Mouse (Mus musculus) spleen, embryonic (tissue): Measurements from ENCODE around the gene Slc26a1.
"Not testable (repeated sequence)": the region's sequence is repeated elsewhere in the genome, so short reads cannot be mapped to it uniquely, and the experiment has no call there.

Experiments
- CTCF ChIA-PET: fragments of 350-600 bp; sonication (Branson Sonifier 250); formaldehyde crosslinking; loops from one replicate; lab custom pipeline; 2022; lab: Charles Lee

The Slc26a1 gene

GRCm38 (mm10) chr5:108657406-108657805 lies 18.0 kb downstream of the Slc26a1 start:
- CTCF ChIA-PET: no interaction called here

- CTCF ChIA-PET: no interaction called here
These were observed 19.3 kb downstream of the Slc26a1 start for GRCm38 (mm10) chr5:108655891-108656650.

GRCm38 (mm10) chr5:108655381-108655780 lies 20.0 kb downstream of the Slc26a1 start:
- CTCF ChIA-PET: interaction anchor here (0.5 kb wide), 1 partner anchor 173 kb away, joined by 3 read pairs; no protein-coding TSS in a partner anchor

- CTCF ChIA-PET: no interaction called here
These were observed 20.9 kb downstream of the Slc26a1 start for GRCm38 (mm10) chr5:108654444-108654990.

GRCm38 (mm10) chr5:108653341-108653740 lies 22.0 kb downstream of the Slc26a1 start:
- CTCF ChIA-PET: no interaction called here

GRCm38 (mm10) chr5:108651823-108652222 lies 23.5 kb downstream of the Slc26a1 start:
- CTCF ChIA-PET: interaction anchor here (0.5 to 0.7 kb wide), 2 partner anchors 215 to 340 kb away, joined by 3 to 7 read pairs; no protein-coding TSS in a partner anchor

- CTCF ChIA-PET: interaction anchor here (0.5 to 1.1 kb wide), 3 partner anchors 9 to 340 kb away, joined by 3 to 7 read pairs (median 5); partner anchors contain the start of gene Idua
These were observed 24.1 kb downstream of the Slc26a1 start for GRCm38 (mm10) chr5:108651136-108651720.

GRCm38 (mm10) chr5:108650341-108650740 lies 25.0 kb downstream of the Slc26a1 start:
- CTCF ChIA-PET: interaction anchor here (1.1 kb wide), 1 partner anchor 10 kb away, joined by 5 read pairs; the partner anchor contains the start of gene Idua

GRCm38 (mm10) chr5:108648937-108649576 lies 26.3 kb downstream of the Slc26a1 start:
- CTCF ChIA-PET: no interaction called here

GRCm38 (mm10) chr5:108647820-108648465 lies 27.4 kb downstream of the Slc26a1 start:
- CTCF ChIA-PET: no interaction called here

GRCm38 (mm10) chr5:108647311-108647710 lies 28.1 kb downstream of the Slc26a1 start:
- CTCF ChIA-PET: no interaction called here

GRCm38 (mm10) chr5:108646343-108646660 lies 29.1 kb downstream of the Slc26a1 start:
- CTCF ChIA-PET: no interaction called here

GRCm38 (mm10) chr5:108645651-108646342 lies 29.6 kb downstream of the Slc26a1 start:
- CTCF ChIA-PET: no interaction called here

- CTCF ChIA-PET: no interaction called here
These were observed 31.7 kb downstream of the Slc26a1 start for GRCm38 (mm10) chr5:108643674-108644073.

- CTCF ChIA-PET: no interaction called here
These were observed 39.2 kb downstream of the Slc26a1 start for GRCm38 (mm10) chr5:108636172-108636571.

GRCm38 (mm10) chr5:108634088-108634487 lies 41.3 kb downstream of the Slc26a1 start:
- CTCF ChIA-PET: not testable (repeated sequence)

- CTCF ChIA-PET: no interaction called here
These were observed 41.7 kb downstream of the Slc26a1 start for GRCm38 (mm10) chr5:108633676-108634075.

- CTCF ChIA-PET: interaction anchor here (0.8 kb wide), 1 partner anchor 147 kb away, joined by 17 read pairs; no protein-coding TSS in a partner anchor
These were observed 45.5 kb downstream of the Slc26a1 start, which contains the start of the genes Gak and Tmem175 for GRCm38 (mm10) chr5:108629634-108630483. TSS of gene Gak (minus strand) at chr5:108629755. TSS of gene Tmem175 (plus strand) at chr5:108629770.

- CTCF ChIA-PET: interaction anchor here (1.0 kb wide), 1 partner anchor 32 kb away, joined by 3 read pairs; no protein-coding TSS in a partner anchor
These were observed 46.3 kb downstream of the Slc26a1 start for GRCm38 (mm10) chr5:108628891-108629633.
